Mouse (Mus musculus) ES-Bruce4 (cell line): Measurements from ENCODE around the gene Gm13289. TPM values are rescaled to one million over a fixed set of nuclear protein-coding genes. Genes with fewer than 3 reads are reported as not detected.
A peak's percentile ranks its signal among the peaks of the same experiment; 100 is the strongest.
"Not testable (repeated sequence)": the region's sequence is repeated elsewhere in the genome, so short reads cannot be mapped to it uniquely, and the experiment has no call there.

Experiments
- H3K27ac ChIP-seq: 2 replicates; pipeline ENCODE4 v1.5.1; 2012; ENCODE audit warnings: low read length, inconsistent platforms; ENCODE audit not compliant: insufficient read depth
- H3K27me3 ChIP-seq: 2 replicates; pipeline ENCODE4 v1.6.1; 2012; ENCODE audit warnings: mild to moderate bottlenecking, low read length, inconsistent platforms; ENCODE audit not compliant: control insufficient read depth, poor library complexity, insufficient read depth, severe bottlenecking
- H3K36me3 ChIP-seq: 2 replicates; pipeline ENCODE4 v1.6.1; 2012; ENCODE audit warnings: inconsistent platforms, mild to moderate bottlenecking, low read length, moderate library complexity; ENCODE audit not compliant: control insufficient read depth, poor library complexity, insufficient read depth, severe bottlenecking
- H3K4me1 ChIP-seq: one replicate; pipeline ENCODE4 v1.8.1; 2011; ENCODE audit warnings: low read length; ENCODE audit not compliant: control insufficient read depth, insufficient read depth
- H3K4me3 ChIP-seq: 2 replicates; pipeline ENCODE4 v1.5.1; 2011; ENCODE audit warnings: low read depth, mild to moderate bottlenecking, low read length
- H3K9ac ChIP-seq: 2 replicates; pipeline ENCODE4 v1.6.1; 2012; ENCODE audit warnings: low read depth, mild to moderate bottlenecking, inconsistent platforms; ENCODE audit not compliant: poor library complexity, severe bottlenecking
- H3K9me3 ChIP-seq: replicated peaks from 2 replicates; pipeline ENCODE4 v1.6.1; 2012; ENCODE audit warnings: mild to moderate bottlenecking, low read length, inconsistent platforms; ENCODE audit not compliant: control insufficient read depth, poor library complexity, insufficient read depth, severe bottlenecking
- CTCF ChIP-seq: IDR thresholded peaks from one replicate; pipeline ENCODE4 v1.8.1; 2011; ENCODE audit warnings: low read depth, low read length
- EP300 ChIP-seq: IDR thresholded peaks from 2 replicates; pipeline ENCODE4 v1.6.1; 2011; ENCODE audit warnings: low read depth, low read length; ENCODE audit not compliant: insufficient read depth
- POLR2A ChIP-seq: IDR thresholded peaks from one replicate; pipeline ENCODE4 v1.8.1; 2011; ENCODE audit warnings: low read length; ENCODE audit not compliant: insufficient read depth
- polyA plus RNA-seq: library from polyadenylated mRNA; stranded (reverse); fragments of >200 nt; gene quantifications from 2 replicates; pipeline ENCODE4 v1.2.4, GENCODE M21; 2011; ENCODE audit warnings: low read depth; ENCODE audit not compliant: missing spikeins, insufficient read depth, insufficient read length

Gm13289 gene
- not detected in 2 replicates for polyA plus RNA-seq

DNA sequence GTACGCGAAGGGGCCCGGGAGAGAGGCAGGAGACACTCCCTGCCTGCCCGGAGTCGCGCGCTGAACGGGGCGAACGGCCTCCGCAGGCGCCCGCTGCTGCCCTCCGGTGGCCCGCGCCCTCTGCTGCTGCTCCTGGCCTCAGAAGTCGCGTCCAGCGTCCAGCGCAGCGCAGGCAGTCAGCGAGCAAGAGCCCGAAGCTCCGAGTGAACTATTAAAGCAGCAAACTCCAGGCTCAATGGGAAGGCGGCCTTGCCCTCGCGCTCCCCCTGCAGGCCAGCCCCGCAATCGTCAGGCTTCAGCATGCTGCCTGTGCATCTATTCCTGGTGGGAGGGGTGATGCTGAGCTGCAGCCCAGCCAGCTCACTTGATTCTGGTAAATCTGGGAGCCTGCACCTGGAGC lies at the start of gene Gm13289:
TSS of gene Gm13289 (plus strand) at position 301 of the 400 bp plus-strand sequence.
- not testable (repeated sequence) for H3K27ac ChIP-seq, H3K9ac ChIP-seq, H3K4me3 ChIP-seq, H3K4me1 ChIP-seq, H3K27me3 ChIP-seq, H3K36me3 ChIP-seq, H3K9me3 ChIP-seq

DNA sequence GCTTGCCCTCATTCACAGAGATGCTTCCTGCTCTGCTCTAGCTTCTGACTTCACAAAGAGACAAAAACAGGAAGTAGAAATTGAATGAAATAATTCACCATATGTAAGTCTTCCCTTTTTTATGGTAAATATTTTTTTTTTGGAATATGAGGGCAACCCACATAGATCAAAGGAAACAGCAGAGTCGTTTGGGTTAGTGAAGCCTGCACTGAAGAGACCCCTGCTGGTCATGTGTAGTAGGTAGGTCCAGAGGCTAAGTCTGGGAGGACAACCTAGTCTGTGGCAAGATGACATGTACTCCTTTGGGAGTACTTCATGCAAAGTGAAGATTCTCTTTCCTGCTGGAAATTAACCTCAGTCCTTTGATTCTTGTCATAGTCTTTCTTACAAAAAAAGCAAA lies 49.4 kb upstream of the Gm13289 start:
- Histone ChIP-seq H3K4me1 (no peaks in the 10 kb centered on the region), H3K9me3 (no peaks in the 10 kb centered on the region; the same call in 1 of the 2 replicates)

DNA sequence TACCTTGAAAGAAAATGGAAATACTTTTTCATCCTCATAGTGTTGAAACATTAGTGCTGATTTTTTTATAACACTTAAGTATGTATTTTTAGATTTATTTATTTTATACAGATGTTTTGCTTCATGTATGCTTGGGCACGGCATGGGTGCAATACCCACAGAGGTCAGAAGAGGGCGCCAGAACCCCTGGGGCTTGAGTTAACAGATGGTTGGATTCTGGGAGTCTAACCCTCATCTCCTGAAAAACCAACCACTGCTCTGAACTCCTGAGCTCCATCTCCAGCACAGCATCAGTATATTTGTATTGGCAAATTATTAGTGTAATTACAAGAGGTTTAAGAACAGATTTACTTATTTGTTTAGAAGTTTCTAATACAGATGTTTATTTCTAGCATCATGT lies 38.2 kb upstream of the Gm13289 start:
- TF ChIP-seq CTCF (peak; percentile 82), EP300 (no peak)
- no peak overlapping the region for H3K27ac ChIP-seq
- no peaks in the 10 kb centered on the region for H3K36me3 ChIP-seq
- H3K4me3 ChIP-seq, result no peak overlapping the region
- 0 out of 2 replicates have a peak, but pooled peaks cover 3% of the 10 kb centered on the region for H3K9me3 ChIP-seq
- H3K9ac ChIP-seq, result no peak overlapping the region
- no peaks in the 10 kb centered on the region for H3K27me3 ChIP-seq
- no peaks in the 10 kb centered on the region for H3K4me1 ChIP-seq

More for the DNA sequence above, 49.4 kb upstream of the Gm13289 start:
- no peaks in the 10 kb centered on the region for H3K27me3 ChIP-seq
- H3K36me3 ChIP-seq, result no peaks in the 10 kb centered on the region
- no peak overlapping the region for H3K27ac ChIP-seq
- H3K4me3 ChIP-seq, result no peak overlapping the region
- TF ChIP-seq CTCF, result peak; percentile 20
- TF ChIP-seq POLR2A, result no peak
- no peak overlapping the region for H3K9ac ChIP-seq

DNA sequence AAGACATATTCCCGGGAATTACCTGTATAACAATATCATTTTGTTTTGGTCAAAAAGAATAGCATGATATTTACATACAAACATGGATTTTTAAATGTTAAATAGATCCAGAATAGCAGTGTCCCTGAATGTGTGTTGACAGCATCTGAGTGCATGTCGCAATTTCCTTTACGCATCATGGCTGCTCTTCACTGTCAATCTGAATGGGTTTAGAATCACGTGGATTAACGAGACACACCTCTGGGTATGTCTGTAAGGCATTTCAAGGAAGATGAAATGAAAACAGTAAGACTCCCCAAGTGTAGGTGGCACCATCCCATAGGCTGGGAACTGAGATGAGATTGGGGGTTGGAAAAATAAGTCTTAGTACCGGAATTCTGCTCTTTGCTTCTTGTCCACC lies 37.7 kb upstream of the Gm13289 start:
- Histone ChIP-seq H3K9ac (no peak overlapping the region), H3K27me3 (no peaks in the 10 kb centered on the region), H3K9me3 (no peaks in the 10 kb centered on the region), H3K4me3 (no peak overlapping the region), H3K36me3 (no peaks in the 10 kb centered on the region), H3K4me1 (no peaks in the 10 kb centered on the region), H3K27ac (no peak overlapping the region)
- TF ChIP-seq EP300 (no peak), POLR2A (no peak), CTCF (no peak)

DNA sequence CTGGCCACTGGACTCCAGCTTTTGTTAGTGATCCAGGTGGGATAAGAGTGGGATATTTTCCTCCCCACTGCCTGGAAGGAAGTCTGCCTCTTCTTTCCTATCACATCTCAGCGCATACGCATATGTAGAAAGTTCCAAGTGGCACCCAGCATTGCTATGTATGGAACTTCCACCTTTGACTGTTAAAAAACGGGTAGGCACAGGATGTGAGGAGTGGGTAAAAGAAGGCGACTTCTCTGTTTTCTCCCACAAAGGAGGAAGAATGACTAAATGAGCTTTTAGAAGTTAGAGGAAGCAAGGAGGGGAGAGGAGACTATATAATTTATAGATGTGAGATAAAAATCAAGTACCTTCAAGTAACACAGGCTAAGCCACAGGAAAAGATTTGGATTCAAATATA lies 35.3 kb upstream of the Gm13289 start:
- no peaks in the 10 kb centered on the region for H3K27me3 ChIP-seq
- H3K4me1 ChIP-seq, result peaks cover 3% of the 10 kb centered on the region
- no peak overlapping the region for H3K9ac ChIP-seq
- no peak for TF ChIP-seq POLR2A
- no peak for TF ChIP-seq EP300
- TF ChIP-seq CTCF, result no peak
- no peaks in the 10 kb centered on the region for H3K9me3 ChIP-seq
- no peak overlapping the region for H3K4me3 ChIP-seq
- no peak overlapping the region for H3K27ac ChIP-seq
- no peaks in the 10 kb centered on the region for H3K36me3 ChIP-seq

DNA sequence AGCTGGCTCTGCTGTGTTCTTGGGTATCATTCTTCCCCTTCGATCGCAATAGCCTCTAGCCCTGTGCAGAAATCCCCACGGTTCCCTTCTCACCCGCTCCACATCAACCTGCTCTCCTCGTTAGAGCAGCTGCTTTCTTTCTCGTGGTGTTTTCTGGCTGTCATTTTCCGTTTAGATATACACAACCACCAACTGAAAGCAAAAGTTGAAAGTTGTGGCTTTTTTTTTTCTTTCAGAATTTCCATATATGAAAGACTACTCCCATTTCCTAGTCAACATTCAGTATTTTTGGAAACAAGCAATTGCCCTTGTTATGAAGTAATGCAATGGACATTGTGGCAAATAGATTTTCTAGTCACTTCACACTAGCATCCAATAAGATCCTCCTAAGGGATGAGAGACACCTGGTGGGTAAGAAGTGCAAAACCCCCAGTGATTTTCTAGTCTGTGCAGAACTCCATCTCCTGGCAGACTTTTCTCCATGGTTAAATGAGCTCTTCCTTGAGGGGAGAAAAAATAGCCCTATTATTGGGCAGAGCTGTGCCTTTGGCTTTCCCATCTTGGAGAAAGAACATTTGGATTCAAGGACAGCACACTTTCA lies 33.9 kb upstream of the Gm13289 start:
- Histone ChIP-seq H3K4me1 (peaks cover 3% of the 10 kb centered on the region), H3K36me3 (no peaks in the 10 kb centered on the region), H3K27ac (no peak overlapping the region), H3K9me3 (no peaks in the 10 kb centered on the region), H3K9ac (no peak overlapping the region), H3K27me3 (no peaks in the 10 kb centered on the region), H3K4me3 (no peak overlapping the region)
- TF ChIP-seq CTCF (no peak), POLR2A (no peak), EP300 (no peak)
